Mouse (Mus musculus) regulatory T cell (primary cell): ENCODE data around the gene Mylk3.

ENCODE experiments used
- in situ Hi-C: fragments of 300-600 bp; cut with MboI, MseI; formaldehyde crosslinking; loops from one replicate; pipeline ENCODE4 v1.15.1; 2025; ENCODE audit warnings: high pct_unique_total_duplicates

The Mylk3 gene

GRCm38 (mm10) chr8:85381926-85382325 is 4.2 kb downstream of the Mylk3 start:
- in situ Hi-C loops, result no loop called here

GRCm38 (mm10) chr8:85380824-85381209 is 5.3 kb downstream of the Mylk3 start:
- in situ Hi-C loops, result no loop called here

GRCm38 (mm10) chr8:85380123-85380823 is 5.9 kb downstream of the Mylk3 start:
- in situ Hi-C loops, result no loop called here

- in situ Hi-C loops, result no loop called here
Measured at GRCm38 (mm10) chr8:85379142-85379781, 6.9 kb downstream of the Mylk3 start.

GRCm38 (mm10) chr8:85376516-85376915 is 9.6 kb downstream of the Mylk3 start:
- in situ Hi-C loops, result no loop called here

GRCm38 (mm10) chr8:85374286-85374685 is 11.9 kb downstream of the Mylk3 start:
- in situ Hi-C loops, result no loop called here

- in situ Hi-C loops, result no loop called here
Measured at GRCm38 (mm10) chr8:85373435-85374039, 12.6 kb downstream of the Mylk3 start.

- in situ Hi-C loops, result no loop called here
Measured at GRCm38 (mm10) chr8:85372465-85372839, 13.7 kb downstream of the Mylk3 start.

GRCm38 (mm10) chr8:85371736-85372464 is 14.2 kb downstream of the Mylk3 start:
- in situ Hi-C loops, result no loop called here

GRCm38 (mm10) chr8:85365176-85365575 is 21.0 kb downstream of the Mylk3 start:
- in situ Hi-C loops, result no loop called here

GRCm38 (mm10) chr8:85364628-85365027 is 21.5 kb downstream of the Mylk3 start:
- in situ Hi-C loops, result no loop called here

GRCm38 (mm10) chr8:85363406-85363805 is 22.7 kb downstream of the Mylk3 start:
- in situ Hi-C loops, result no loop called here

- in situ Hi-C loops, result no loop called here
Measured at GRCm38 (mm10) chr8:85362211-85362610, 23.9 kb downstream of the Mylk3 start.

- in situ Hi-C loops, result no loop called here
Measured at GRCm38 (mm10) chr8:85353287-85353686, 32.9 kb downstream of the Mylk3 start.

- in situ Hi-C loops, result no loop called here
Measured at GRCm38 (mm10) chr8:85339871-85340573, 46.1 kb downstream of the Mylk3 start.

GRCm38 (mm10) chr8:85337681-85338080 is 48.5 kb downstream of the Mylk3 start:
- in situ Hi-C loops, result no loop called here

- in situ Hi-C loops, result no loop called here
Measured at GRCm38 (mm10) chr8:85336211-85336933, 49.8 kb downstream of the Mylk3 start.

- in situ Hi-C loops, result no loop called here
Measured at GRCm38 (mm10) chr8:85335105-85335504, 51.0 kb downstream of the Mylk3 start.

- in situ Hi-C loops, result no loop called here
Measured at GRCm38 (mm10) chr8:85329506-85329905, 56.6 kb downstream of the Mylk3 start.

GRCm38 (mm10) chr8:85327036-85327435 is 59.1 kb downstream of the Mylk3 start:
- in situ Hi-C loops, result no loop called here

GRCm38 (mm10) chr8:85323084-85323483 is 63.1 kb downstream of the Mylk3 start:
- in situ Hi-C loops, result no loop called here
